Mouse (Mus musculus) kidney, adult 18-20 months (tissue): ENCODE measurements around the gene Mid1.
A peak's percentile ranks its signal among the peaks of the same experiment; 100 is the strongest.

Experiments used
- DNase-seq: peaks from one replicate; pipeline ENCODE4 v3.0.0; 2021

The Mid1 gene

GRCm38 (mm10) chrX:169826947-169827346, 141.9 kb downstream of the Mid1 start:
- DNase-seq = no peak

- DNase-seq = no peak
These were observed 142.7 kb downstream of the Mid1 start for GRCm38 (mm10) chrX:169827720-169828119.

- DNase-seq = no peak
These were observed 143.1 kb downstream of the Mid1 start for GRCm38 (mm10) chrX:169828136-169828535.

- DNase-seq = no peak
These were observed 145.1 kb downstream of the Mid1 start for GRCm38 (mm10) chrX:169830052-169830451.

- no peak for DNase-seq
These were observed 153.1 kb downstream of the Mid1 start for GRCm38 (mm10) chrX:169837947-169838649.

GRCm38 (mm10) chrX:169838650-169838971, 153.6 kb downstream of the Mid1 start:
- DNase-seq = no peak

GRCm38 (mm10) chrX:169843267-169843666, 158.3 kb downstream of the Mid1 start:
- no peak for DNase-seq

GRCm38 (mm10) chrX:169844150-169844772, 159.3 kb downstream of the Mid1 start:
- DNase-seq = no peak

- DNase-seq = no peak
These were observed 161.2 kb downstream of the Mid1 start for GRCm38 (mm10) chrX:169846187-169846586.

GRCm38 (mm10) chrX:169861194-169861720, 176.3 kb downstream of the Mid1 start:
- no peak for DNase-seq

- no peak for DNase-seq
These were observed 177.4 kb downstream of the Mid1 start for GRCm38 (mm10) chrX:169862440-169862839.

- peak; percentile 25 for DNase-seq
These were observed 177.8 kb downstream of the Mid1 start for GRCm38 (mm10) chrX:169862848-169863247.

GRCm38 (mm10) chrX:169863841-169864240, 178.8 kb downstream of the Mid1 start:
- no peak for DNase-seq

- DNase-seq = no peak
These were observed 183.2 kb downstream of the Mid1 start for GRCm38 (mm10) chrX:169868223-169868622.

GRCm38 (mm10) chrX:169874475-169874874, 189.5 kb downstream of the Mid1 start:
- no peak for DNase-seq

GRCm38 (mm10) chrX:169879481-169880362, 194.7 kb downstream of the Mid1 start:
- peak; percentile 75 for DNase-seq

- no peak for DNase-seq
These were observed 195.3 kb downstream of the Mid1 start for GRCm38 (mm10) chrX:169880363-169880711.

- no peak for DNase-seq
These were observed 195.8 kb downstream of the Mid1 start for GRCm38 (mm10) chrX:169880826-169881225.

- DNase-seq = no peak
These were observed 196.5 kb downstream of the Mid1 start for GRCm38 (mm10) chrX:169881253-169882219.

GRCm38 (mm10) chrX:169882220-169882609, 197.2 kb downstream of the Mid1 start:
- DNase-seq = no peak

- no peak for DNase-seq
These were observed 198.7 kb downstream of the Mid1 start for GRCm38 (mm10) chrX:169883536-169884272.

- DNase-seq = no peak
These were observed 205.5 kb downstream of the Mid1 start for GRCm38 (mm10) chrX:169890541-169890940.
